Mouse (Mus musculus): ENCODE measurements around the gene Rnf145. TPM values are rescaled to one million over a fixed set of nuclear protein-coding genes. Genes with fewer than 3 reads are reported as not detected.
A peak's percentile ranks its signal among the peaks of the same experiment; 100 is the strongest.

Rnf145 gene
- polyA plus RNA-seq, 1 experiment from 2014 or later: 85.4 TPM

DNA sequence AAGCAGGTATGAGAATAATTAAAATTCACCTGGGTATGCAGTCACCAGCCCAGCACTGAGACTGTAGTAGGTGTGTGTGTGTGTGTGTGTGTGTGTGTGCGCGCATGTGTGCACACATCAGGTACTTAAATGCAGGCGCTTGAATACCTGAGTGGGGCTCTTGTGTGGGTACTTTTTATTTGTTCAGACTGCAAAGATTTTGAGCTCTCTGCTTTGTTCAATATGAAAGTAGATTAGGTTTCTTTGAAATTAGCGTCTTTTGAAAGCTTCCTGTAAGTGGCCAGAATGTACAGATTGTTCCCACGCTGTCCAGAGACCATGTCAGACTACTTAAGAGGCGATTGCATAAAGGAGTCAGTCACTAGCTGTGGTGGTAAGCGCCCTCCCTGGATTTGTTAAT is 18.6 kb downstream of the Rnf145 start:
- no peak overlapping the region for H3K27ac ChIP-seq (replicated peaks; ENCODE audit: low read depth, low read length)
- DNase-seq (ENCODE audit: low spot score) (no peak), ATAC-seq (ENCODE audit: low read depth) (no peak)
- WGBS: 89% methylated on average over 7 of the region's 7 CpGs
- peaks cover 37% of the 10 kb centered on the region for H3K36me3 ChIP-seq (ENCODE audit: control insufficient read depth, insufficient read depth, low read length)
- H3K9me3 ChIP-seq (ENCODE audit: control insufficient read depth, low read length): no peaks in the 10 kb centered on the region
- no peak overlapping the region for H3K9ac ChIP-seq (ENCODE audit: low read depth, low read length)
- no peak overlapping the region for H3K4me2 ChIP-seq (ENCODE audit: low read depth, low read length)
- no peak overlapping the region for H3K4me3 ChIP-seq (ENCODE audit: low read depth, low read length)
- H3K4me1 ChIP-seq (ENCODE audit: control insufficient read depth, insufficient read depth, low read length): peaks cover 16% of the 10 kb centered on the region
- H3K27me3 ChIP-seq (replicated peaks; ENCODE audit: control insufficient read depth, insufficient read depth, low read length): no peaks in the 10 kb centered on the region

DNA sequence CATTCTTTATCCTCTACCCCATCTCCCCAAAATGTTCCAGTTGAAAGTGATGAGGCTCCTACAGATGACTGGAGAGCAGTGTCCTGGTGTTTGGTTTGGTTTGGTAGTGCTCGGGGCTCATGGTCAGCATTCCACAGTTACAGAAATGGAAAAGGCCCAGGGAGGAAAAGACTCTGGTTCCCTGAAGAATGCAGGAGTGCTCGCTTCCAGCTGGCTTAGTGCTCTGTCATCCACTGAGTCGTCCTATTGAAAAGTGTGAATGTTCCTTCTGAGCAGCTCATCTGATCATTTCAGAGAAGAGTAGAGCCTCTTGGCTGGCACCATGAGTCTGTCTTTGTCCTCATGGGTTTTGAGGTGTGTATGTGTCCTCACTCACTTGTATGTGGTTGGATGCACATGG is 19.3 kb downstream of the Rnf145 start:
- H3K27ac ChIP-seq (replicated peaks; ENCODE audit: low read depth, low read length): no peak overlapping the region
- H3K36me3 ChIP-seq (ENCODE audit: control insufficient read depth, insufficient read depth, low read length): peaks cover 32% of the 10 kb centered on the region
- WGBS: 78% methylated on average over 3 of the region's 3 CpGs

DNA sequence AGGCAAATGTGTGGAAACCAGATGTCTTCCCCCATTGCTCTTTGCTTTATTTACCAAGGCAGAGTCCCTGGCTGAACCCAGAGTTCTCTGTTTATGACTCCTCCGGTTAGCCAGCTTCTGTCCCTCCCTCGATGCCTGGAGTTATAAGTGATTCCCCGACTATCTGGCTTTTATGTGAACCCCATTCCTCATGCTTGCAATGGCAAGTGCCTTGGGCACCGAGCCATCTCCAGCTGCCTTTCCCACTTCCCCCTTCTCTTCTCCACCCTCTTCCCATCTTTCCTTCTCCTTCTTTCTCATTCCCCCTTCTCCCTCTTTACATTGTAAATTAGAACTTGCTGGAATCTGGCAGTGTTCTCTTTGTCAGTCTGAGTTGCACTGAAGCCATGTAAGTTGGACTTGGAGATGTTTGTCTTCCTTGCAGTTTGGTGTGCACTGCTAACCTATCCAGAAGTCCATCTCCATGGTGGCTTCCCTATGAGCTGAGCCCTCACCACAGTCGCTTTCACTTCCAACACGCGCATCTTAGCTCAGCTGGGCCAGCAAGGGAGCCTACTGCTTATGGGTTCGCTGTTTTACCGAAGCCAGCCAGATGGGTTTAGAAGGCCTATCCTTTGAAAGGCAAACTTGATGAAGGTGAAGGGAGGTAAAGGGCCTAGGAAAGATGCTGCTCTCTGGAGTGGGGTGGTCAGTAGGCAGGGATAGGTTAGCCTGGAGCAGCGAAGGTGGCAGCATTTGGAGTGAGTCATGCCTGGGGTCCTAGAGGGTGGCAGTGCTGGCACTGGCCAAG is 19.9 kb downstream of the Rnf145 start:
- Histone ChIP-seq H3K9ac (ENCODE audit: low read depth, low read length) (no peak overlapping the region), H3K36me3 (ENCODE audit: control insufficient read depth, insufficient read depth, low read length) (peaks cover 26% of the 10 kb centered on the region), H3K4me2 (ENCODE audit: low read depth, low read length) (no peak overlapping the region; the same call in 1 of the 2 replicates), H3K9me3 (ENCODE audit: control insufficient read depth, low read length) (no peaks in the 10 kb centered on the region), H3K27ac (replicated peaks; ENCODE audit: low read depth, low read length) (peak overlapping the region; percentile 47), H3K4me3 (ENCODE audit: low read depth, low read length) (no peak overlapping the region), H3K4me1 (ENCODE audit: control insufficient read depth, insufficient read depth, low read length) (peaks cover 16% of the 10 kb centered on the region), H3K27me3 (replicated peaks; ENCODE audit: control insufficient read depth, insufficient read depth, low read length) (no peaks in the 10 kb centered on the region)
- WGBS: 86% methylated on average over 10 of the region's 10 CpGs
- ATAC-seq (ENCODE audit: low read depth) (no peak), DNase-seq (ENCODE audit: low spot score) (no peak)

More for the DNA sequence above, 19.3 kb downstream of the Rnf145 start:
- DNase-seq (ENCODE audit: low spot score) (no peak), ATAC-seq (ENCODE audit: low read depth) (no peak)
- H3K27me3 ChIP-seq (replicated peaks; ENCODE audit: control insufficient read depth, insufficient read depth, low read length): no peaks in the 10 kb centered on the region
- H3K4me3 ChIP-seq (ENCODE audit: low read depth, low read length): no peak overlapping the region
- no peak overlapping the region for H3K4me2 ChIP-seq (ENCODE audit: low read depth, low read length)
- peaks cover 16% of the 10 kb centered on the region for H3K4me1 ChIP-seq (ENCODE audit: control insufficient read depth, insufficient read depth, low read length)
- no peak overlapping the region for H3K9ac ChIP-seq (ENCODE audit: low read depth, low read length)
- H3K9me3 ChIP-seq (ENCODE audit: control insufficient read depth, low read length): no peaks in the 10 kb centered on the region

DNA sequence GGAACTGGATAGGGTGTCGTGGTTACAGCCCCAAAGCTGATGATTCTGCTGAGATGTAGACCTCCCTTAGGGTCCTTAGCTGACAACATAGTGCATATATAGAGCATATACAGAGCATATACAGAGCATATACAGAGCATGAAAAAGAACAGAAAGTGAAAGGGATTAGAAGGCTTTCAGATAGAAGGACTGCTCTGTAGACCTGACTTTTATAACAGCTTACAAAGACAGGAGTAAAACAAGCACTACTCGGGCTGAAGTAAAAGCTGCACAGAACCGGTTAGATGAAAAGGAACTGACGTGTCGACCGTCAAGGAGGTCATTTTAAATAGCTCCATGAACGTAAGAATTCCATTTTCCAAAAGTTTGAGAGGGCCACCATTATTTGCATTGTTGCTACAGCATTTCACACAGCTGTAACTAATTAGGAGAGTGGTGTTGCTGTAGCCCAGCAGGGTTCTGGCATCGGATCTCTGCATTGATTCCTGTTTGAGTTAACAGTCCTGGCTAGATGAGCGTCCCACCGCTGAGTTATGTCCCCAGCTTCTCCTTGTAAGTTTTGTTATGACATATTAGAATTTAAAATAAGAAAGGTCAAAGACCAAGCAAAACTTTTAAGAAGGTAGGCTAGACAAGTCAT is 20.6 kb downstream of the Rnf145 start:
- H3K27ac ChIP-seq (replicated peaks; ENCODE audit: low read depth, low read length): peak overlapping the region; percentile 47
- no peak for ATAC-seq (ENCODE audit: low read depth)
- H3K4me2 ChIP-seq (ENCODE audit: low read depth, low read length): no peak overlapping the region; the same call in 1 of the 2 replicates
- H3K9ac ChIP-seq (ENCODE audit: low read depth, low read length): no peak overlapping the region
- WGBS: 37% methylated on average over 10 of the region's 10 CpGs
- DNase-seq (ENCODE audit: low spot score): peak; percentile 49
- H3K36me3 ChIP-seq (ENCODE audit: control insufficient read depth, insufficient read depth, low read length): peaks cover 20% of the 10 kb centered on the region
- no peaks in the 10 kb centered on the region for H3K9me3 ChIP-seq (ENCODE audit: control insufficient read depth, low read length)
- H3K27me3 ChIP-seq (replicated peaks; ENCODE audit: control insufficient read depth, insufficient read depth, low read length): no peaks in the 10 kb centered on the region
- H3K4me1 ChIP-seq (ENCODE audit: control insufficient read depth, insufficient read depth, low read length): peaks cover 16% of the 10 kb centered on the region
- no peak overlapping the region for H3K4me3 ChIP-seq (ENCODE audit: low read depth, low read length)

DNA sequence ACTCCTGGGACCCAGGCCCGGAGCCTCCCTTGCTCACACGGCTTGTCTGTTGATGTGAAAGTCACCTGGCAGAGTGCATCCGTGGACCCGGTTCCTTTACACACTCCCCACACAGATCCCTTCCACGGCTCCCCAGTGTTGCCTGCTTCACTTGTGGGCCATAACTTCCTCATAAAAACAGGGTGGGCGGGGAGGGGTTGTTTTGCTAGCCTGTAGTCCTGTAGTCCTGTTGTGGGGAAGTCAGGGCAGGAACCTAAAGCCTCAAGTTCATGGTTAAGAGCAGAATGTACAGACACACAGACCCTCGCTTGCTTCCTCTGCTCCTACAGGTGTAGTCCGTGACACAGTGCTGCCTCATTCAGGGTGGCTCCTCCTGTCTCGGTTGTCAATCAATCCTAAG is 21.5 kb downstream of the Rnf145 start:
- Histone ChIP-seq H3K4me3 (ENCODE audit: low read depth, low read length) (no peak overlapping the region), H3K4me2 (ENCODE audit: low read depth, low read length) (no peak overlapping the region), H3K27me3 (replicated peaks; ENCODE audit: control insufficient read depth, insufficient read depth, low read length) (no peaks in the 10 kb centered on the region), H3K27ac (replicated peaks; ENCODE audit: low read depth, low read length) (no peak overlapping the region), H3K4me1 (ENCODE audit: control insufficient read depth, insufficient read depth, low read length) (peaks cover 16% of the 10 kb centered on the region), H3K36me3 (ENCODE audit: control insufficient read depth, insufficient read depth, low read length) (peaks cover 26% of the 10 kb centered on the region), H3K9ac (ENCODE audit: low read depth, low read length) (no peak overlapping the region), H3K9me3 (ENCODE audit: control insufficient read depth, low read length) (no peaks in the 10 kb centered on the region)
- WGBS: 84% methylated on average over 9 of the region's 9 CpGs
- no peak for DNase-seq (ENCODE audit: low spot score)
- no peak for ATAC-seq (ENCODE audit: low read depth)

DNA sequence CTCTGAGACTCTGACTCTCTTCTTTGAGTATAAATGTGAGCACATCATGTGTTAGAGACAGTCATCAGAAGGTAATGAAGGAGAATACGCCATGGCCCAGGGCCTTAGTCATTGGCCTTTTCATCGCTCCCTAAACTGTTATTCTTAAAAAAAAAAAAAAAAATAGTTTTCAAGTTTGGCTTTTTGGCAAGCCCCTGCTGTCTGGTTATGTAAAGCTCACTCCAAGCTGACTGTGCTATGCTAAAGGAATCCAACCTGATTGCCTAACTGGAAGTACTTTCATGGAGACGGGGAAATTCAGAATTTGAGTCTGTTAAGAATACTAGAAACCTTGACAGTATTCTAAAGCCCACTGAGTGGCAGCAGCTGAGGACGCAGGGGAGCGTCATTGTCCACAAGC is 22.5 kb downstream of the Rnf145 start:
- no peaks in the 10 kb centered on the region for H3K27me3 ChIP-seq (replicated peaks; ENCODE audit: control insufficient read depth, insufficient read depth, low read length)
- ATAC-seq (ENCODE audit: low read depth) (no peak), DNase-seq (ENCODE audit: low spot score) (no peak)
- no peak overlapping the region for H3K27ac ChIP-seq (replicated peaks; ENCODE audit: low read depth, low read length)
- peaks cover 16% of the 10 kb centered on the region for H3K4me1 ChIP-seq (ENCODE audit: control insufficient read depth, insufficient read depth, low read length)
- H3K4me3 ChIP-seq (ENCODE audit: low read depth, low read length): no peak overlapping the region
- H3K4me2 ChIP-seq (ENCODE audit: low read depth, low read length): no peak overlapping the region
- whole genome bisulfite sequencing: 78% methylated on average over 5 of the region's 5 CpGs
- H3K9ac ChIP-seq (ENCODE audit: low read depth, low read length): no peak overlapping the region
- no peaks in the 10 kb centered on the region for H3K9me3 ChIP-seq (ENCODE audit: control insufficient read depth, low read length)
- peaks cover 33% of the 10 kb centered on the region for H3K36me3 ChIP-seq (ENCODE audit: control insufficient read depth, insufficient read depth, low read length)

DNA sequence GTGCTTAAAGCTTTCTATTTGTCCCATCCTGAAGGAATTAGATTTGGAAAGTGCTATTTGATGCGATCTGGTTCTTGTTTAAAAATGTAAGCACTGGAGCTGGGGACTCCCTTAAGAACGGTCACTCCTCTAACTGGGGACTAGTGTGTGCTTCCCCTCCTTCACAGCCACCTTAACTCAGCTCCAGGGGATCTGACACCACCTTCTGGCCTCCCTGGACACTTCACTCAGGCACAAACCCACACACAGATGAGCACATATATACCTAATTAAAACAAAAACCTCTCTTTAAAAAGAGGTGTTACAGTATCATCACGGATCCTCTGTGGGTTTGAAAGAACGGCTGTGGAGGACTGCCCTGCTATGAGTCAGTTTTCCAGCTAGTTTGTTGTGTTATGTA is 23.0 kb downstream of the Rnf145 start:
- Histone ChIP-seq H3K4me1 (ENCODE audit: control insufficient read depth, insufficient read depth, low read length) (peaks cover 16% of the 10 kb centered on the region), H3K27ac (replicated peaks; ENCODE audit: low read depth, low read length) (no peak overlapping the region), H3K9me3 (ENCODE audit: control insufficient read depth, low read length) (no peaks in the 10 kb centered on the region), H3K9ac (ENCODE audit: low read depth, low read length) (no peak overlapping the region), H3K4me3 (ENCODE audit: low read depth, low read length) (no peak overlapping the region), H3K4me2 (ENCODE audit: low read depth, low read length) (no peak overlapping the region), H3K27me3 (replicated peaks; ENCODE audit: control insufficient read depth, insufficient read depth, low read length) (no peaks in the 10 kb centered on the region), H3K36me3 (ENCODE audit: control insufficient read depth, insufficient read depth, low read length) (peaks cover 38% of the 10 kb centered on the region)
- WGBS: 72% methylated on average over 4 of the region's 4 CpGs
- DNase-seq (ENCODE audit: low spot score): no peak
- ATAC-seq (ENCODE audit: low read depth): no peak

DNA sequence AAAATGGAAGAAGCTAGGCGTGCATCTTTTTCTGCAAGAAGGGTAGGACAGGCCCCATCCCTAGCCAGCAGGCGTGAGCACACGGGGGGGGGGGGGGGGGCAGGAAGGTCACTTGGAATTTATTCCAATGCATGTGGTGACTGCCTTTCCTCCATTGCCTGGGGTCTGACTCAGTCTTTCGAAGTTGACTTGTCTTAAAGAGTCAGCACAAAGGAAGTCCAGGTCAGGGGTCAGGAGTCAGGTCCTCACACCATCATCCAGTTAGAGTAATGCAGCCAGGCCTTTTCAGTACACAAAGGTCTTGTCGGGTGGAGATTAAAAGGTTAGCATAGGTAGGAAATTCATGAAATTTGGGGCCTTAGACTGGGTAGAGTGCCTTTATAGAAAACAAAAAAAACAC is 24.8 kb downstream of the Rnf145 start:
- no peak for ATAC-seq (ENCODE audit: low read depth)
- H3K4me3 ChIP-seq (ENCODE audit: low read depth, low read length): no peak overlapping the region
- no peak overlapping the region for H3K9ac ChIP-seq (ENCODE audit: low read depth, low read length)
- no peak overlapping the region for H3K27ac ChIP-seq (replicated peaks; ENCODE audit: low read depth, low read length)
- H3K27me3 ChIP-seq (replicated peaks; ENCODE audit: control insufficient read depth, insufficient read depth, low read length): no peaks in the 10 kb centered on the region
- no peak for DNase-seq (ENCODE audit: low spot score)
- no peaks in the 10 kb centered on the region for H3K9me3 ChIP-seq (ENCODE audit: control insufficient read depth, low read length)
- H3K36me3 ChIP-seq (ENCODE audit: control insufficient read depth, insufficient read depth, low read length): peaks cover 41% of the 10 kb centered on the region
- WGBS: 43% methylated on average over 5 of the region's 5 CpGs
- no peak overlapping the region for H3K4me2 ChIP-seq (ENCODE audit: low read depth, low read length)
- peaks cover 13% of the 10 kb centered on the region for H3K4me1 ChIP-seq (ENCODE audit: control insufficient read depth, insufficient read depth, low read length)

DNA sequence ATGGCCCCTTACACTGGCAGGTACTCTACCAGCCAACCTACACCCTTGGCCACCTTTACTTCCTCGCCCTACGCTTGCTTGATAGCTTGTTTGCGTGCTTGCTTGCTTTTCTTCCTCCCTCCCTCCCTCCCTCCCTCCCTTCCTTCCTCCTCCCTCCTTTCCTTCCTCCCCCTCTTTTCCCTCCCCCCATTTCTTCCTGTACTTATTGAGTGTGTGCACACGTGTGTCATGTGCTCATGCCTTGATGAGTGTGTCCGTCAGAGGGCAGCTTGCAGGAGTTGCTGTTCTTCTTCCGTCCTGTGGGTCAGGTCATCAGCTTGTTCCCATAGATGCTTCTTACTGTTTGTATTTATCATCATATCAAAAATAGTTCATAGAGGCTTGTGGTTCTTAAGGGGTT is 25.2 kb downstream of the Rnf145 start:
- WGBS: 69% methylated on average over 6 of the region's 6 CpGs
- peaks cover 9% of the 10 kb centered on the region for H3K4me1 ChIP-seq (ENCODE audit: control insufficient read depth, insufficient read depth, low read length)
- no peak for DNase-seq (ENCODE audit: low spot score)

More for the DNA sequence above, 25.2 kb downstream of the Rnf145 start:
- H3K4me3 ChIP-seq (ENCODE audit: low read depth, low read length): no peak overlapping the region
- H3K9me3 ChIP-seq (ENCODE audit: control insufficient read depth, low read length): no peaks in the 10 kb centered on the region
- H3K4me2 ChIP-seq (ENCODE audit: low read depth, low read length): no peak overlapping the region
- peaks cover 45% of the 10 kb centered on the region for H3K36me3 ChIP-seq (ENCODE audit: control insufficient read depth, insufficient read depth, low read length)
- no peak overlapping the region for H3K27ac ChIP-seq (replicated peaks; ENCODE audit: low read depth, low read length)
- no peak overlapping the region for H3K9ac ChIP-seq (ENCODE audit: low read depth, low read length)
- ATAC-seq (ENCODE audit: low read depth): no peak
- no peaks in the 10 kb centered on the region for H3K27me3 ChIP-seq (replicated peaks; ENCODE audit: control insufficient read depth, insufficient read depth, low read length)

Measured in embryonic facial prominence, embryonic 14.5 days (tissue).